Mouse (Mus musculus) midbrain, postnatal 0 days (tissue): ENCODE results near the gene Robo1. TPM values are rescaled to one million over a fixed set of nuclear protein-coding genes. Genes with fewer than 3 reads are reported as not detected.

Experiments
- ATAC-seq: fragments of 200-750 bp; cut with Nextera tagmentation; 2 replicates; pipeline ENCODE4 v1.8.0; 2017; ENCODE audit warnings: moderate number of reproducible peaks, mild to moderate bottlenecking, moderate TSS enrichment, moderate library complexity; ENCODE audit not compliant: low FRiP score
- DNase-seq: peaks from one replicate; pipeline ENCODE4 v3.0.0-alpha.2; 2015; ENCODE audit warnings: low spot score
- H3K27ac ChIP-seq: fragments of 300-500 bp; sonication (generic); 2 replicates; pipeline ENCODE4 v1.5.1; 2014; ENCODE audit warnings: low read depth, mild to moderate bottlenecking, low read length, mixed read lengths
- H3K27me3 ChIP-seq: fragments of 300-500 bp; sonication (generic); 2 replicates; pipeline ENCODE4 v1.6.1; 2014; ENCODE audit warnings: low read length, control low read depth, mixed read lengths; ENCODE audit not compliant: insufficient read depth
- H3K36me3 ChIP-seq: fragments of 300-500 bp; sonication (generic); 2 replicates; pipeline ENCODE4 v1.6.1; 2014; ENCODE audit warnings: low read length, control low read depth, mixed read lengths; ENCODE audit not compliant: insufficient read depth
- H3K4me1 ChIP-seq: fragments of 300-500 bp; sonication (generic); 2 replicates; pipeline ENCODE4 v1.6.1; 2014; ENCODE audit warnings: mild to moderate bottlenecking, control low read depth, antibody characterized with exemption, low read length, mixed read lengths; ENCODE audit not compliant: insufficient read depth
- H3K4me2 ChIP-seq: fragments of 300-500 bp; sonication (generic); 2 replicates; pipeline ENCODE4 v1.6.1; 2014; ENCODE audit warnings: low read depth, mild to moderate bottlenecking, low read length, mixed read lengths; ENCODE audit not compliant: poor library complexity, severe bottlenecking
- H3K4me3 ChIP-seq: fragments of 300-500 bp; sonication (generic); 2 replicates; pipeline ENCODE4 v1.5.1; 2014; ENCODE audit warnings: low read depth, mild to moderate bottlenecking, low read length, moderate library complexity
- H3K9ac ChIP-seq: fragments of 300-500 bp; sonication (generic); replicated peaks from 2 replicates; pipeline ENCODE4 v1.6.1; 2014; ENCODE audit warnings: mild to moderate bottlenecking, low read length, moderate library complexity, mixed read lengths; ENCODE audit not compliant: poor library complexity, severe bottlenecking
- H3K9me3 ChIP-seq: fragments of 300-500 bp; sonication (generic); 2 replicates; pipeline ENCODE4 v1.6.1; 2016; ENCODE audit warnings: low read length, control low read depth
- CTCF ChIP-seq: IDR thresholded peaks from 2 replicates; pipeline ENCODE4 v1.5.1; 2016; ENCODE audit warnings: antibody characterized with exemption, mild to moderate bottlenecking
- WGBS: fragments of 180-500 bp; shearing (Covaris S2); extraction: QIAGEN DNeasy Blood & Tissue Kit; methylation state at CpG from one replicate; pipeline ENCODE4 v1.1.7; 2014; 5-methylcytosine and 5-hydroxymethylcytosine counted together
- polyA plus RNA-seq: library from polyadenylated mRNA; unstranded; fragments of >200 nt; fragmentation: Nextera tagmentation; extraction: Ambion mirVana; gene quantifications from 2 replicates; pipeline ENCODE4 v1.2.1, GENCODE M21; 2015
- total RNA-seq: library from RNA; depleted of rRNA; stranded (reverse); fragments of >200 nt; gene quantifications from 2 replicates; pipeline ENCODE4 v1.2.3, GENCODE M21; 2014

Gene Robo1
- total and polyA plus RNA-seq, 2 experiments from 2014 or later, result 31.4 to 96.1 TPM

DNA sequence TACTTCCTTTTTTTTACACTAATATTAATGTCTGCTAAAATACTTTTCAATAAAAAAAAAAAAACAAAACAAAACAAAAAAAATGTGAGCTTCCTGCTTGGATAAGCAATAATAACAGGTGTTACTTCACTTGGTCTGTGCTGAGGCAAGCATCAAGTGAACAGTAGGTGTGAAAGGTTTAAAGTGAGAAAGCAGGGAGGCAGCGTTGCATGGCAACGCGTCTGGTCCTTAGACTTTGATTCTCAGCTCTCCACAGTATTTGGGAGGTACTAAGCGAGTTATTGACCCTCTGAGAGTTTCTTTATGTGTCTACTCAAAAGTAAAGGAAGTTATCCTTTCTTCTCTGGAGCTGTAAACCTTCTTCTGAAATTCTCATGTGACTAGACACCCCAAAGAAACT lies 411.0 kb downstream of the Robo1 start:
- DNase-seq (no peak), ATAC-seq (no peak)
- Histone ChIP-seq H3K9me3 (no peaks in the 10 kb centered on the region), H3K27me3 (no peaks in the 10 kb centered on the region), H3K36me3 (no peaks in the 10 kb centered on the region), H3K4me1 (0 out of 2 replicates have a peak, but pooled peaks cover 6% of the 10 kb centered on the region), H3K4me2 (no peak overlapping the region), H3K4me3 (no peak overlapping the region), H3K27ac (no peak overlapping the region), H3K9ac (no peak overlapping the region)
- 79% methylated on average over 4 of the region's 4 CpGs for WGBS
- no peak for TF ChIP-seq CTCF

DNA sequence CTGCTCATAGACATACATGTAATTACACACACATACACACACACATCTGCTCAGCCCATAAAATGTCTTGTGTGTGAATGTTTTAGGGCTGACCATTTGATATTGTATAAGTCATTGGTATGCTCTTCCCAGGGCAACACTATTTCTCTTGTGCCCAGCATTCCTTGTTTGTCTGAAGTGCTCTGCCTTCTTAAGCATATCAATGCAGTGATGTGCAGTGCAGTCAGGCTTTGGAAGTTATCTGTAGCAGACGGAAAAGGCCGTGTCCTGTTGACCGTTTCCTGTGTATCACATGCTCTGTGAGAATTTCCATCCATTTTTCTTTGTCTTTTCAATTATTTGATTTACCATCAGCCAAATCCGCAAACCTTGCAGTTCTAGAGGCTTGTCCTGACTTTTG lies 412.9 kb downstream of the Robo1 start:
- Histone ChIP-seq H3K9ac (no peak overlapping the region), H3K4me1 (0 out of 2 replicates have a peak, but pooled peaks cover 6% of the 10 kb centered on the region), H3K9me3 (no peaks in the 10 kb centered on the region), H3K4me2 (no peak overlapping the region), H3K36me3 (no peaks in the 10 kb centered on the region), H3K27ac (no peak overlapping the region), H3K4me3 (no peak overlapping the region), H3K27me3 (no peaks in the 10 kb centered on the region)
- DNase-seq (no peak), ATAC-seq (no peak)
- WGBS, result 92% methylated on average over 4 of the region's 4 CpGs
- no peak for TF ChIP-seq CTCF

DNA sequence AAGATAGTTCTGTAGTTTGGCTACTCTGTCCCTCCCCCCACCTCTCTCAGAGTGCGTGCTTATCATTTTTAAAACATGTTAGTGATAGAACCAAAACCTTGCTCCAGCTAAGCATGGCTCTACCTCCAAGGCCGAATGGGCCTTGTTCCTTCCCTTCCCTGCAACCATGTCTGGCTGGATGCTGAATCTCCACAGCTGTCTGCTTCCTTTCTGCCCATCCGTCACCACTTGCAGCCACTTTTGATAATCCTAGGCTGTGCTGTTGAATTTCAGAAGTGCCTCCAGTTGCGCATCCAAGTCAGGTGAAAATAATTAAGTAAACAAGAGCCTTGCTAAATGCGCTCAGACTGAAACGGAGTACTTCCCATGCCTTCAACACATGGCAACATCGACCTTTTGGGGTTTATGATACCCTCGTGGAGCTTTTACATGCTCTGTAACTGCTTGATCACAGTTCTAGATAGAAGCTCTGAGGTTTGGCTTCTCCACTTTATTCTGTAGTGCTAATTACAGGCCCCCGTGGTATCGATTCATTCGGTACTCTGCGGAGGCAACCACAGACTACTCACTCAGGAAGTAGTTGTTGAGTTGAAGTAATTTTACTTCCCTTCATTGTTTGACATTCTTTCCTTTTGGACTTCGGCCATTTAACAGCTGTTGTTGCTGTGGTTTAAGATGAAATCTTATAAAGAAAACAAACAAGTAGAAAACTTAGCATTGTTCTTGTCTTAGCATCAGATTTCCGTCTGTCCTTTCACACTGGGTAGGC lies 413.8 kb downstream of the Robo1 start:
- H3K4me2 ChIP-seq, result no peak overlapping the region
- 0 out of 2 replicates have a peak, but pooled peaks cover 6% of the 10 kb centered on the region for H3K4me1 ChIP-seq
- TF ChIP-seq CTCF, result no peak
- H3K36me3 ChIP-seq, result no peaks in the 10 kb centered on the region
- 89% methylated on average over 14 of the region's 14 CpGs for WGBS
- DNase-seq (no peak), ATAC-seq (no peak)
- H3K4me3 ChIP-seq, result no peak overlapping the region
- H3K9ac ChIP-seq, result no peak overlapping the region
- no peaks in the 10 kb centered on the region for H3K9me3 ChIP-seq
- H3K27ac ChIP-seq, result no peak overlapping the region
- no peaks in the 10 kb centered on the region for H3K27me3 ChIP-seq

DNA sequence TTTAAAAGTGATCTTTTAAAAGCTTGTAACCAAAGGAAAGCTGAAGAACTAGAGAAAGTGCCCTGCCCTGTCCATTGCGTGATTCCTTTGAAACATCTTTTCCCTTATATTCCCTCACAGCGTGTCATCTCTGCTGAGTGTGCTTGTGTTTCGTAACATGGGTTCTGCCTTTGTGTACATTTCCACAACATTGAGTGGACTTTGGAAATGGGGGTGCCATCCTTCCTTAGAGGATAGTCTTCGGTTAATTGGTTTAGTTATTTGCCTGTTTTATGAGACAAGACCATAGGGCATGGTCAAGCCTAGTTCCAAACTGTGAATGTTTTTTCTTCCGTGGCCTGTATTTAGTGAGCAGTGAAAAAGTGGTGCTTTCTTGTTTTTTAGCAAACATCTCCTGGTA lies 426.1 kb downstream of the Robo1 start:
- no peak overlapping the region for H3K27ac ChIP-seq
- H3K4me2 ChIP-seq, result no peak overlapping the region
- no peaks in the 10 kb centered on the region for H3K4me1 ChIP-seq
- no peak overlapping the region for H3K9ac ChIP-seq
- 82% methylated on average over 5 of the region's 5 CpGs for WGBS
- DNase-seq (no peak), ATAC-seq (no peak)
- H3K9me3 ChIP-seq, result no peaks in the 10 kb centered on the region
- H3K36me3 ChIP-seq, result no peaks in the 10 kb centered on the region
- TF ChIP-seq CTCF, result no peak
- no peak overlapping the region for H3K4me3 ChIP-seq
- H3K27me3 ChIP-seq, result no peaks in the 10 kb centered on the region

DNA sequence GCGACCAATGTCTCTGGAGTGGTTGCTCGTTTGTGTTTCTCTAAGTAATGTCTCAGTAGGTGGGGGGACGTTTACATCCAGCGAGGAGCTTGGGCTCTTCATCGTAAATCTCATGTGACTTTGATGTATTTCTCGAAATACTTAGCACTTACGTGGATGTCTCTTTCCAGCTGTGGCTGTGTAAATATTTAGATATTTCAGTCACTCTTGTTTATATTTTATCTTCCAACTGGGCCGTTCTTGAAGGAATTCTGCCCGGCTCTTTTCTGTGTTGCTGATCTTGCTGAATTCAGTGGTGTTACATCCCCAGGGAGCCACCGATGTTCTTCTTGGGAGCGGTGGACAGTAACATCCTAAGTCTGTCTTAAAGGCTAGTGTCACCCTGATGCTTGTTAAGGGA lies 427.1 kb downstream of the Robo1 start:
- Histone ChIP-seq H3K9ac (no peak overlapping the region), H3K27me3 (no peaks in the 10 kb centered on the region), H3K4me1 (no peaks in the 10 kb centered on the region), H3K36me3 (no peaks in the 10 kb centered on the region), H3K27ac (no peak overlapping the region), H3K4me2 (no peak overlapping the region), H3K9me3 (no peaks in the 10 kb centered on the region), H3K4me3 (no peak overlapping the region)
- ATAC-seq, result no peak
- TF ChIP-seq CTCF, result no peak
- no peak for DNase-seq
- 69% methylated on average over 11 of the region's 11 CpGs for WGBS

DNA sequence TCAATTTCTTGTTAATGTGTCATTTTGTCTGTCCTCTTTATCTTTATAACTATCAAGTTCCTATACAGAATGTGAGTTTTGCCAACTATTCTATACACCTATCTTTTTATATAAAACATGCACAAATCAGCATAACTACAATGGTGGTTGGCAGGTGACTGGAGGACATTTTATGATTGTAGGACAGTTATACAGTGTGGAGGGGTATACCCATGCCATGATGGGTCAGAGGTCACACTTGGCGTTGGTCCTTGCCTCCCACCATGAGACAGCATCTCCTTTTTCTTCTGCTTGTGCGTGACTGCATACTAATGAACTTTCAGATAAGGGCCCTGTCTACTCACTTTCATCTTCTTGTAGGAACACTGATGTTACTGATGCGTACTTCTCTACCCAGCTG lies 427.5 kb downstream of the Robo1 start:
- no peak for DNase-seq
- H3K27me3 ChIP-seq, result no peaks in the 10 kb centered on the region
- H3K4me2 ChIP-seq, result no peak overlapping the region
- no peak for TF ChIP-seq CTCF
- no peak for ATAC-seq
- no peaks in the 10 kb centered on the region for H3K36me3 ChIP-seq
- no peaks in the 10 kb centered on the region for H3K4me1 ChIP-seq
- no peak overlapping the region for H3K4me3 ChIP-seq
- H3K9ac ChIP-seq, result no peak overlapping the region
- H3K9me3 ChIP-seq, result no peaks in the 10 kb centered on the region
- no peak overlapping the region for H3K27ac ChIP-seq
- 84% methylated on average over 3 of the region's 3 CpGs for WGBS
